Mouse (Mus musculus) CH12.LX (cell line): Measurements from ENCODE around the gene Fam171a2.

ENCODE experiments used
- BHLHE40 ChIP-seq: IDR thresholded peaks from 2 replicates; pipeline ENCODE4 v1.6.1; 2011; ENCODE audit warnings: mild to moderate bottlenecking, low read depth, low read length, improper control_type of control experiment
- CTCF ChIP-seq, 2 experiments: IDR thresholded peaks in 1 of 2; conservative IDR thresholded peaks in 1 of 2; 2 replicates each; pipeline ENCODE4 v1.5.1; 2011 to 2012; ENCODE audit warnings: low read depth in 2 of 2, low read length in 2 of 2, improper control_type of control experiment in 1 of 2, inconsistent platforms in 1 of 2, mild to moderate bottlenecking in 1 of 2, moderate library complexity in 1 of 2
- E2F4 ChIP-seq: IDR thresholded peaks from 2 replicates; pipeline ENCODE4 v1.6.1; 2011; ENCODE audit warnings: low read depth, low read length, improper control_type of control experiment; ENCODE audit not compliant: insufficient replicate concordance
- ELF1 ChIP-seq: IDR thresholded peaks from 2 replicates; pipeline ENCODE4 v1.6.1; 2014; ENCODE audit warnings: low read depth, mild to moderate bottlenecking, inconsistent platforms, low read length, improper control_type of control experiment
- MAX ChIP-seq: IDR thresholded peaks from 2 replicates; pipeline ENCODE4 v1.6.1; 2011; ENCODE audit warnings: low read length, improper control_type of control experiment
- POLR2A ChIP-seq: IDR thresholded peaks from 2 replicates; pipeline ENCODE4 v1.6.1; 2011; ENCODE audit warnings: low read depth, mild to moderate bottlenecking, improper control_type of control experiment, low read length
- POLR2AphosphoS2 ChIP-seq: IDR thresholded peaks from 2 replicates; pipeline ENCODE4 v1.6.1; 2011; ENCODE audit warnings: low read depth, low read length, improper control_type of control experiment
- RAD21 ChIP-seq: IDR thresholded peaks from 2 replicates; pipeline ENCODE4 v1.6.1; 2011; ENCODE audit warnings: low read depth, mild to moderate bottlenecking, low read length, improper control_type of control experiment, moderate library complexity
- TBP ChIP-seq: conservative IDR thresholded peaks from 2 replicates; pipeline ENCODE4 v1.6.1; 2011; ENCODE audit warnings: low read depth, low read length, improper control_type of control experiment
- USF2 ChIP-seq: conservative IDR thresholded peaks from 2 replicates; pipeline ENCODE4 v1.6.1; 2011; ENCODE audit warnings: low read depth, low read length, improper control_type of control experiment
- ZKSCAN1 ChIP-seq: IDR thresholded peaks from 2 replicates; pipeline ENCODE4 v1.6.1; 2012; ENCODE audit warnings: low read depth, inconsistent platforms, low read length, improper control_type of control experiment, borderline replicate concordance

- no peak for TF ChIP-seq USF2
- no peak for TF ChIP-seq ELF1
- no peak for TF ChIP-seq BHLHE40
- TF ChIP-seq POLR2AphosphoS2 = no peak
- TF ChIP-seq CTCF (conservative IDR thresholded peaks at IDR 0.05 in 1 of 2, IDR thresholded peaks at IDR 0.05 in 1 of 2; ENCODE audit: low read depth in 2 of 2, low read length in 2 of 2) = no peak
- no peak for TF ChIP-seq RAD21
- no peak for TF ChIP-seq TBP
- no peak for TF ChIP-seq POLR2A
- no peak for TF ChIP-seq ZKSCAN1
- TF ChIP-seq E2F4 = no peak
- no peak for TF ChIP-seq MAX
Observed at GRCm38 (mm10) chr11:102464901-102465300, 17.4 kb upstream of the Fam171a2 start.
